Mouse (Mus musculus) stomach, postnatal 0 days (tissue): ENCODE data around the gene Sla2.

Source experiments
- CTCF ChIP-seq: IDR thresholded peaks from 2 replicates; pipeline ENCODE4 v1.5.1; 2016; ENCODE audit warnings: antibody characterized with exemption, low read depth, mild to moderate bottlenecking, moderate library complexity
- EP300 ChIP-seq: optimal IDR thresholded peaks from 2 replicates; pipeline ENCODE3; 2016; ENCODE audit warnings: antibody characterized with exemption

DNA sequence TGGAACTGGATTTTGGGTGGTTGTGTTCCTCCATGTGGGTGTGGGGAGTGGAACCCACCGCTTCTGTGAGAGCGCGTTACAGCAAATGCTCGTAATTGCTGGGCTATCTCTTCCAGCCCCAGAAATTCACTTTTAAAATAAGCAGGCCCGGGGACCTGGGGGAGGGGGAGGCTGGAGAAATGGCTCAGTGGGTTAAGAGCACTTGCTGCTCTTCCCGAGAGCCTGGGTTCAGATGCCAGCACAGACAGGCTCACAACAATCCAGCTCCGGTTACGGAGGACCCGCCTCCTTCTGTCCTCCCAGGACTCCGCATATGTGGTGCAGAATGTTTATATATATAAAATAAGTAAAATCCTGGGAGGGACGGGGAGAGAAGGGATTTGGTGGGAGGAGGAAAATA lies 44.3 kb downstream of the Sla2 start:
- no peak for TF ChIP-seq CTCF
- TF ChIP-seq EP300: no peak
